Mouse (Mus musculus) gastrocnemius, postnatal 36 days (tissue): Measurements from ENCODE around the gene Olfr1085. TPM values are rescaled to one million over a fixed set of nuclear protein-coding genes. Genes with fewer than 3 reads are reported as not detected.
"Not testable (repeated sequence)": the region's sequence is repeated elsewhere in the genome, so short reads cannot be mapped to it uniquely, and the experiment has no call there.

Experiments
- DNase-seq, 2 experiments: peaks; one replicate each; pipeline ENCODE4 v3.0.0; 2022
- intact Hi-C: fragments of 180-260 bp; cut with DNase I; formaldehyde crosslinking; loops from one replicate; pipeline ENCODE4 v1.15.1; 2025
- long read RNA-seq, 2 experiments: library from polyadenylated mRNA; stranded (forward); transcript quantifications; one replicate each; pipeline ENCODE4 v2.0.0; 2021
- total RNA-seq, 2 experiments: library from RNA; stranded (reverse); gene quantifications; 2 replicates each; pipeline ENCODE4 v1.2.3; 2021

Gene Olfr1085
- not detected for total RNA-seq
- long read RNA-seq, experiment 1 = 0 reads
- long read RNA-seq, experiment 2 = 0 reads

- no peak for DNase-seq
- intact Hi-C loops = no loop called here
Observed at GRCm38 (mm10) chr2:86661919-86662318, at the start of gene Olfr1085. TSS of gene Olfr1085 (minus strand) at chr2:86662019.

- no peak for DNase-seq
- intact Hi-C loops = no loop called here
Observed at GRCm38 (mm10) chr2:86698295-86698694, 36.5 kb upstream of the Olfr1085 start, which contains the start of gene Olfr1087. TSS of gene Olfr1087 (minus strand) at chr2:86698395.

- no peak for DNase-seq
- intact Hi-C loops = no loop called here
Observed at GRCm38 (mm10) chr2:86679992-86680391, 18.2 kb upstream of the Olfr1085 start, which contains the start of gene Olfr1086. TSS of gene Olfr1086 (minus strand) at chr2:86680092.

GRCm38 (mm10) chr2:86639625-86640024 lies 22.2 kb downstream of the Olfr1085 start, which contains the start of gene Olfr1084:
TSS of gene Olfr1084 (minus strand) at chr2:86639725.
- DNase-seq, intact Hi-C loops: not testable (repeated sequence)

Other genes with a start within 250 kb of the Olfr1085 start
- gene Olfr1061, start 248.0 kb downstream of the Olfr1085 start, total RNA-seq = not detected
- gene Olfr1062, start 235.3 kb downstream of the Olfr1085 start, total RNA-seq = not detected
- gene Olfr1065, start 211.4 kb downstream of the Olfr1085 start, total RNA-seq = not detected
- gene Olfr1066, start 205.8 kb downstream of the Olfr1085 start, total RNA-seq = not detected
- gene Olfr228, start 174.6 kb downstream of the Olfr1085 start, total RNA-seq = not detected
- gene Olfr1076, start 153.6 kb downstream of the Olfr1085 start, total RNA-seq = not detected
- gene Olfr1079, start 119.5 kb downstream of the Olfr1085 start, total RNA-seq = not detected
- not detected for gene Olfr1080, start 103.8 kb downstream of the Olfr1085 start, total RNA-seq
- not detected for gene Olfr1082, start 63.1 kb downstream of the Olfr1085 start, total RNA-seq
- gene Olfr1084, start 22.3 kb downstream of the Olfr1085 start, total RNA-seq = not detected
- not detected for gene Olfr1086, start 18.1 kb upstream of the Olfr1085 start, total RNA-seq
- not detected for gene Olfr1087, start 36.4 kb upstream of the Olfr1085 start, total RNA-seq
- not detected for gene Olfr1089, start 71.7 kb upstream of the Olfr1085 start, total RNA-seq
- gene Olfr1090, start 97.0 kb upstream of the Olfr1085 start, total RNA-seq = not detected
- not detected for gene Olfr1093, start 120.5 kb upstream of the Olfr1085 start, total RNA-seq
- not detected for gene Olfr141, start 148.0 kb upstream of the Olfr1085 start, total RNA-seq
- not detected for gene Olfr1094, start 162.6 kb upstream of the Olfr1085 start, total RNA-seq
- gene Olfr1095, start 189.7 kb upstream of the Olfr1085 start, total RNA-seq = not detected
- gene Gm13723, start 212.8 kb upstream of the Olfr1085 start, total RNA-seq = not detected
- not detected for gene Olfr1097, start 230.2 kb upstream of the Olfr1085 start, total RNA-seq